Comparison of ENCODE assay signal across 7 mouse cellular contexts in the genomic region with DNA sequence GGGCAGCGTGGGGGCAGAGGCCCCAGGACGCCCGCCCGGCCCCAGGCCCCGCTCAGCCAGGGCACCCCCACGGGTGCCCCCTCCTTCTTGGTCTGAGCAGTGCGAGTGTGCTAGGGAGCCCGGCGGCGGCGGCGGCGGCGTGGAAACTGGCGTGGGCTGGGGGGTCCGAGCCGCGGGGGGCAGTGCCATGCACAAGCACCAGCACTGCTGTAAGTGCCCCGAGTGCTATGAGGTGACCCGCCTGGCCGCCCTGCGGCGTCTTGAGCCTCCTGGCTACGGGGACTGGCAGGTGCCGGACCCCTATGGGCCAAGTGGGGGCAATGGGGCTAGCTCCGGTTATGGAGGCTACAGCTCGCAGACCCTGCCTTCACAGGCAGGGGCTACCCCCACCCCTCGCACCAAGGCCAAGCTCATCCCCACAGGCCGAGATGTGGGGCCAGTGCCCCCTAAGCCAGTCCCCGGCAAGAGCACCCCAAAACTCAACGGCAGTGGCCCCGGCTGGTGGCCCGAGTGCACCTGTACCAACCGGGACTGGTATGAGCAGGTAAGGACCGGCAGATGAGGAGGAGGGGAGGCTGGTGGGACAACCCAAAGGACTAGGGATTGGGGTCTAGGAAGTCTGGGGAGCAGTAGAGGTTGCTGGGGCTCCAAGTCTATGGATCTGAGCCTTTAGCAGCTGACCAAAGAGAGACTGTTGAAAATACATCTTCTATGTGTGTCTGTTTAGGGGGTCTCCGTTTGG. TPM values are rescaled to one million over a fixed set of nuclear protein-coding genes. Genes with fewer than 3 reads are reported as not detected.
DNase-seq lines count a peak whose midpoint lies in the region; ATAC-seq lines count a peak whose summit lies in the region.

No protein-coding gene starts in this region.

- 30% methylated on average over 24 of the region's 36 CpGs for WGBS in lung, embryonic 15.5 days
- WGBS in embryonic facial prominence, embryonic 14.5 days = 53% methylated on average over 10 of the region's 36 CpGs
- 30% methylated on average over 19 of the region's 36 CpGs for WGBS in intestine, embryonic 14.5 days
- WGBS in neural tube, embryonic 15.5 days = 16% methylated on average over 22 of the region's 36 CpGs

- H3K9me3 ChIP-seq in lung, embryonic 15.5 days = no peaks in the 10 kb centered on the region
- H3K9me3 ChIP-seq in embryonic facial prominence, embryonic 14.5 days (ENCODE audit: control insufficient read depth, low read length) = no peaks in the 10 kb centered on the region
- H3K9me3 ChIP-seq in intestine, embryonic 14.5 days (ENCODE audit: control insufficient read depth, low read length) = no peaks in the 10 kb centered on the region
- H3K9me3 ChIP-seq in neural tube, embryonic 15.5 days (replicated peaks) = no peaks in the 10 kb centered on the region

- no peak for DNase-seq in lung, postnatal 36 days
- DNase-seq in embryonic facial prominence, embryonic 14.5 days (ENCODE audit: low spot score) = no peak
- no peak for DNase-seq in intestine, embryonic 14.5 days (ENCODE audit: low spot score)
- DNase-seq in testis, postnatal 10 days (ENCODE audit: low spot score) = no peak

- peaks cover 6% of the 10 kb centered on the region for H3K4me1 ChIP-seq in lung, embryonic 15.5 days
- H3K4me1 ChIP-seq in embryonic facial prominence, embryonic 14.5 days (ENCODE audit: control insufficient read depth, insufficient read depth, low read length) = no peaks in the 10 kb centered on the region
- no peaks in the 10 kb centered on the region for H3K4me1 ChIP-seq in intestine, embryonic 14.5 days (replicated peaks; ENCODE audit: control insufficient read depth, insufficient read depth, low read length)
- H3K4me1 ChIP-seq in neural tube, embryonic 15.5 days = peaks cover 10% of the 10 kb centered on the region; the same call in 1 of the 2 replicates

- peak; percentile 27; the same call in 1 of the 2 replicates for ATAC-seq in lung, embryonic 15.5 days (ENCODE audit: borderline replicate concordance, extremely low read depth, low FRiP score, low TSS enrichment)
- ATAC-seq in embryonic facial prominence, embryonic 14.5 days (ENCODE audit: low read depth) = peak; percentile 66
- no peak for ATAC-seq in intestine, embryonic 14.5 days (replicated peaks; ENCODE audit: low FRiP score, low TSS enrichment, low read depth)
- peak; percentile 56 for ATAC-seq in neural tube, embryonic 15.5 days (ENCODE audit: low FRiP score)
- no peak for ATAC-seq in erythroblast, adult 5-6 weeks (replicated peaks; ENCODE audit: low FRiP score, poor library complexity, severe bottlenecking)

- peak overlapping the region; percentile 35 for H3K4me3 ChIP-seq in lung, embryonic 15.5 days
- H3K4me3 ChIP-seq in embryonic facial prominence, embryonic 14.5 days (ENCODE audit: low read depth, low read length) = peak overlapping the region; percentile 40
- peak overlapping the region; percentile 28 for H3K4me3 ChIP-seq in intestine, embryonic 14.5 days (ENCODE audit: low read depth, low read length)
- H3K4me3 ChIP-seq in neural tube, embryonic 15.5 days (replicated peaks) = peak overlapping the region; percentile 61

- H3K36me3 ChIP-seq in lung, embryonic 15.5 days = no peaks in the 10 kb centered on the region
- no peaks in the 10 kb centered on the region for H3K36me3 ChIP-seq in embryonic facial prominence, embryonic 14.5 days (ENCODE audit: control insufficient read depth, insufficient read depth, low read length)
- no peaks in the 10 kb centered on the region for H3K36me3 ChIP-seq in intestine, embryonic 14.5 days (ENCODE audit: control insufficient read depth, insufficient read depth, low read length)
- no peaks in the 10 kb centered on the region for H3K36me3 ChIP-seq in neural tube, embryonic 15.5 days

- H3K9ac ChIP-seq in lung, embryonic 15.5 days = no peak overlapping the region
- peak overlapping the region; percentile 48; the same call in 1 of the 2 replicates for H3K9ac ChIP-seq in embryonic facial prominence, embryonic 14.5 days (ENCODE audit: low read depth, low read length)
- H3K9ac ChIP-seq in intestine, embryonic 14.5 days (ENCODE audit: low read length) = no peak overlapping the region
- peak overlapping the region; percentile 64 for H3K9ac ChIP-seq in neural tube, embryonic 15.5 days (replicated peaks)

- peaks cover 19% of the 10 kb centered on the region for H3K27me3 ChIP-seq in lung, embryonic 15.5 days
- peaks cover 13% of the 10 kb centered on the region for H3K27me3 ChIP-seq in embryonic facial prominence, embryonic 14.5 days (replicated peaks; ENCODE audit: control insufficient read depth, insufficient read depth, low read length)
- peaks cover 17% of the 10 kb centered on the region; the same call in 1 of the 2 replicates for H3K27me3 ChIP-seq in intestine, embryonic 14.5 days (replicated peaks; ENCODE audit: control insufficient read depth, insufficient read depth, low read length)
- no peaks in the 10 kb centered on the region for H3K27me3 ChIP-seq in neural tube, embryonic 15.5 days (replicated peaks)

- peak overlapping the region; percentile 68 for H3K4me2 ChIP-seq in lung, embryonic 15.5 days
- H3K4me2 ChIP-seq in embryonic facial prominence, embryonic 14.5 days (ENCODE audit: low read depth, low read length) = peak overlapping the region; percentile 67
- H3K4me2 ChIP-seq in intestine, embryonic 14.5 days (ENCODE audit: low read length) = peak overlapping the region; percentile 55
- peak overlapping the region; percentile 59 for H3K4me2 ChIP-seq in neural tube, embryonic 15.5 days

- no peak overlapping the region for H3K27ac ChIP-seq in lung, embryonic 15.5 days
- no peak overlapping the region for H3K27ac ChIP-seq in embryonic facial prominence, embryonic 14.5 days (replicated peaks; ENCODE audit: low read depth, low read length)
- H3K27ac ChIP-seq in intestine, embryonic 14.5 days (ENCODE audit: low read depth) = no peak overlapping the region
- peak overlapping the region; percentile 90 for H3K27ac ChIP-seq in neural tube, embryonic 15.5 days (replicated peaks)

RNA-seq across cellular contexts. Expression of a gene that starts 0.5 kb away (rescaled TPM):
- 2.7 and 4.0 TPM in 2 replicates for polyA plus RNA-seq in lung, embryonic 15.5 days (2015; fragmentation: Nextera tagmentation; extraction: Ambion mirVana)
- 4.5 and 6.2 TPM in 2 replicates for polyA plus RNA-seq in embryonic facial prominence, embryonic 14.5 days (2014; fragmentation: Nextera tagmentation; extraction: Ambion mirVana)
- 7.7 and 8.4 TPM in 2 replicates for polyA plus RNA-seq in intestine, embryonic 14.5 days (2014; fragmentation: Nextera tagmentation; extraction: Ambion mirVana)
- polyA plus RNA-seq in neural tube, embryonic 15.5 days (2015; fragmentation: Nextera tagmentation; extraction: Ambion mirVana) = 5.5 and 5.6 TPM in 2 replicates
- total RNA-seq in erythroblast, adult 5-6 weeks (2015; ENCODE audit: low replicate concordance) = 0.84 TPM in 1 of 2 replicates, not detected in the other
- 0.34 and 1.4 TPM in 2 replicates for total RNA-seq in erythroblast, adult 5-6 weeks (2017; ENCODE audit: low replicate concordance)

RNA-seq across cellular contexts. Expression of a gene that starts 38.4 kb away (rescaled TPM):
- polyA plus RNA-seq in lung, embryonic 15.5 days (2015; fragmentation: Nextera tagmentation; extraction: Ambion mirVana) = 0.29 and 0.44 TPM in 2 replicates
- 7.1 and 7.5 TPM in 2 replicates for polyA plus RNA-seq in embryonic facial prominence, embryonic 14.5 days (2014; fragmentation: Nextera tagmentation; extraction: Ambion mirVana)
- polyA plus RNA-seq in intestine, embryonic 14.5 days (2014; fragmentation: Nextera tagmentation; extraction: Ambion mirVana) = 0.16 and 0.31 TPM in 2 replicates
- 27.3 and 31.7 TPM in 2 replicates for polyA plus RNA-seq in neural tube, embryonic 15.5 days (2015; fragmentation: Nextera tagmentation; extraction: Ambion mirVana)
- not detected in 2 replicates for total RNA-seq in erythroblast, adult 5-6 weeks (2015; ENCODE audit: low replicate concordance)
- 4.2 TPM in 1 of 2 replicates, not detected in the other for total RNA-seq in erythroblast, adult 5-6 weeks (2017; ENCODE audit: low replicate concordance)

Comparison
In these comparisons a context has a peak if more than half of its experiments do, and no peak if none do; other contexts are left out.
1. ATAC-seq: peak in lung, embryonic 15.5 days (single experiment), embryonic facial prominence, embryonic 14.5 days (single experiment) and neural tube, embryonic 15.5 days (single experiment); none in intestine, embryonic 14.5 days (single experiment) and erythroblast, adult 5-6 weeks (single experiment).
2. H3K9ac ChIP-seq: peak in embryonic facial prominence, embryonic 14.5 days (single experiment) and neural tube, embryonic 15.5 days (single experiment); none in lung, embryonic 15.5 days (single experiment) and intestine, embryonic 14.5 days (single experiment).
3. Peak in every context shown above with its lines, with median percentiles within 50 percentile points of each other: H3K4me2 ChIP-seq and H3K4me3 ChIP-seq.